Mouse (Mus musculus) gastrocnemius, postnatal 10 days (tissue): ENCODE results near the gene Bnip2. TPM values are rescaled to one million over a fixed set of nuclear protein-coding genes. Genes with fewer than 3 reads are reported as not detected.

Experiments
- DNase-seq: peaks from one replicate; pipeline ENCODE4 v3.0.0; 2021; ENCODE audit warnings: mixed read lengths
- long read RNA-seq, 2 experiments: library from polyadenylated mRNA; stranded (forward); transcript quantifications; one replicate each; pipeline ENCODE4 v2.0.0; 2021
- total RNA-seq, 2 experiments: library from RNA; stranded (reverse); gene quantifications; 2 replicates each; pipeline ENCODE4 v1.2.3; 2021

The Bnip2 gene
- total RNA-seq, result 10 to 100 TPM; 72.5 to 77.2 TPM
- long read RNA-seq, experiment 1, transcript Bnip2-202 (10 exons, 2,328 nt), result minor isoform, 18 of 123 reads
- long read RNA-seq, experiment 1, transcript Bnip2-201 (11 exons, 2,464 nt), result major isoform, 90 of 123 reads
- long read RNA-seq, experiment 1, partial matches to known transcripts, result 4 of 123 reads
- long read RNA-seq, experiment 1, other reads (novel, unspliced or antisense), result 10 of 123 reads
- long read RNA-seq, experiment 2, transcript Bnip2-201 (11 exons, 2,464 nt), result major isoform, 90 of 112 reads
- long read RNA-seq, experiment 2, transcript Bnip2-202 (10 exons, 2,328 nt), result minor isoform, 12 of 112 reads
- long read RNA-seq, experiment 2, partial matches to known transcripts, result 1 of 112 reads
- long read RNA-seq, experiment 2, other reads (novel, unspliced or antisense), result 9 of 112 reads

DNA sequence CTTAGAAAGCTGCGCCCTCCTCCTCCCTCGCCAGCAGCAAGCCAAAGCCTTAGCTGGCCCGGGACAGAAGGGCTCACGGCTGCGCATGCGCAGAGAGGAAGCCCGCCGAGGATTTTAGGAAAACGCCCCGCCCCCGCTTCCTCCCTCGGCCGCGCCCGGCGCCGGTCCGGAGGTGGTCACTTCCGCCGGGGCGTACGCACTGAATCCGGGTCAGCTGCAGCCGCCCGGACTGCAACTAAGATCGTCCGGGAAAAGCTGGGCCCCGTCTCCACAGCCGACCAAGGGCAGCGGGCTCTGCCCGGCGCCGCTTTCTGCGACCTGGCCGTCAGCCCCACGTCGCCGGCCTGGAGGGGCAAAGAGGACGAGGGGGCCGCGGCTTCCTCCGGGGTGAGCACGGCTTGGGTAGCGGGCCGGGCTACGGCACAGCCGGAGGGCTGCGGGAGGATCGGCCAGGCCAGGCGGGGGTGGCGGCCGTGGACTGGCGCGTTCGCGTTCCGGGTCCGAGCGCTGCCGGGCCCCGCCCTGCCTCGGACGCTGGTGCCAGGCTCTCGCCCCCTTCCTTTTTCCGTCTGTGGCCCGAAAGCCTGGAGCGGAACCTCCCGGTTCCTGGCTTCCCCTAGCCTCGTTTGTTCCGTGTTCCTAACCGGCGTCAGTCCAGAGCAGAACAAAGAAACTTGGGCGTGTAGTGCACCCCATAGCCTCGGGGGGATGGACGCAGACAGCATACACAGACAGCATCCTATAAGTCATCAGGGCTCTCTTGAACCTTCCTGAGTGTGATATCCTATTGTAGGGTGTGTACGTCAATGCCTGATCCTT lies at the start of gene Bnip2:
Bnip2 (plus strand) TSS at position 164 of the 819 bp plus-strand sequence.
- DNase-seq, result peak; percentile 99

DNA sequence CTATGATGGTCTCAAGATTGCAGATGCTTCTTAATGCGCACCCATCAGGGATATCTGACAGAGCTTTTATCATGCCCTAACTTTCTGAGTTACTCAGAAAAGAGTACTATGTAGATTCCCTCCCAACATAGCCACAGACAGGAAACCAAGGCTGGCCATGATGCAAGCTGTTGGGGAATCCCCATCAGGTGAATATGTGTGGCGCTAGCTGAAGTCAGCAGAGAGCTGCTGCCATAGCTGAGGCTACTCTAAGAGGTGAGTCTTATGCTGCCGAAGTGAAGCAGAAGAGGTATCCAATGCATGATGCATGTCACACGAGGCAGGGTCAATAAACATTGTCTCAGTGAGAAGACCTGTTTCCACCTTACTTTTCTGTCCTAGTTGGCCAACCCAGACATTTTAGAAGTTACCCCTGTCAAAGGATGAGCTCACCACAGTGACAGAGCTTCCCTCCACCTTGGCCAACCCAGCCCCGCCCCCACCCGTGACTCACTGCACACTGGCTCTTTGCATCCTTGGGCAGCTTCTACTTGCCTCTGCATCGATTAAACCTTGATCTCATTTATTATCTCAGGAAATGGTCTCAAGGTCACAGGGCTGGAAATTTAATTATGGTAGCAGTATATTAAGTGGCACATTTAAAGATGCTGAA lies 48.3 kb upstream of the Bnip2 start:
- DNase-seq, result no peak

DNA sequence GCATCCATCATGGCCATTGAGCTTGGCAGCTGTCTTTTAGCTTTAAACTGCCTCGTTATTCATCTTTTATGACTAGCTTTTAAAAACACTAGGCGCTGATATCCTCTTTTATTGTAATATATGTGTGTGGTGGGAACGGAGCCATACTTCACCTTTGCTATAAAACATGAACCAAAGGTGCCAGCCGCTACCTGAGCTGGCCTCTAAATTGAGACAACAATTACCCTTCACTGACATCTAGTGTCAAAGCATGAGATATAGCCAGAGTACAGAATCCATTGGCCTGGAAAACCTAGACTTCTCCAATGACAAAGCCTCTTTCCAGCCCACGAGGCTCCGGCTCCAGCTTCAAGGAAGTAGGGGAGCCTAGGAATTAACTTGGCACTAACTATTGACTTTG lies 47.7 kb upstream of the Bnip2 start:
- no peak for DNase-seq

DNA sequence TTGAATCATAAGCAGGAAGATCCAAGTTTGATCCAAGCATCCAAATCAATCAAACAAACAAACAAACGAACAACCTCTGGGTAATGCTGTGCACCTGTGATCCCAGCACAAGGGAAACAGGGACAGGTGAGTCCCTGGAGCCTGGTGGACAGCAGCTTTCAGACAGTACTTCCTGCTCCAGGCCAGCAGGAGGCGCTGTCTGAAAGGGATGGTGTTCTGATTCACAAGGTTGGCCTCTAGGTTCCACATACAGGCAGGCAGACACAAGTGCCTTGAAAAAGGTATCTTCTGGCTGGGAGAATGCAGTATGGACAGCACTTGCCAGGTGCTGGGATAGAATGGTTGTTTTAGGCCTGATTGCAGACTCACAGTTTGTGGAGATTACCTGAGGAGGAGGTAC lies 40.3 kb upstream of the Bnip2 start:
- DNase-seq, result peak; percentile 55

DNA sequence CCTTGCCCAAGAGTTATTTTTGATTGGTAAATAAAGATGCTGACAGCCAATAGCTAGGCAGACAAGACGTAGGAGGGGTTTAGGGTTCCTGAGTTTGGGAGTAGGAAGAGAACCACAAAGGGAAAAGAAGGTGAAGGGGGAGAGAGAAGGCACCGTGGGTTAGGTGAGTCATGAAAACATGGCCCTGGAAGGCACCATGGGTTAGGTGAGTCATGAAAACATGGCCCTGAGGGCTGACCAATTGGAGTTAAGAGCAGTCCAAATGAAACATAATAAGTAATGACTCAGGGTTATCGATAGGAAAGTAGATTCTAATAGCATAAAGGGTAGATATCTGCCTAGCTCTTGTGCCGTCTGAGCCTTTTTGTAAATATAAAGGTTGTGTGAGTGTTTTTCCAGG lies 39.6 kb upstream of the Bnip2 start:
- no peak for DNase-seq

DNA sequence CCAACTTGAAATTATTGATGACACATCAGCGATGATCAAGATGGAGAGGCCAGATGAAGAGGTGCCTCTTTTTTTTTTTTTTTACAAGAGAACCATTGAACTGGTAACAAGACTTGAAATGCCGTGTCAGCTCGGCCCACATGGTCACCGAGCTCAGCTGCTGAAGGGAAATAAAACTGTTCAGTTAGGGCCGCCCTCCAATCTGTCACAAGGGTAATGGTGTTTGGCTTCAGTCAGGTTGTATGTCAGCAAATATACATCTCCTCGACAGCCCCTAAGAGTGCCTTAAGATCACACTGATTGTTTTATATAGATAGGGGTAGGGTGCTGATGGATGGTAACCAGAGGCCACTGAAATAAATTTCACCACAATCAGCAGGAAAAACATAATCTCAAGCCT lies 28.3 kb upstream of the Bnip2 start:
- DNase-seq, result no peak

DNA sequence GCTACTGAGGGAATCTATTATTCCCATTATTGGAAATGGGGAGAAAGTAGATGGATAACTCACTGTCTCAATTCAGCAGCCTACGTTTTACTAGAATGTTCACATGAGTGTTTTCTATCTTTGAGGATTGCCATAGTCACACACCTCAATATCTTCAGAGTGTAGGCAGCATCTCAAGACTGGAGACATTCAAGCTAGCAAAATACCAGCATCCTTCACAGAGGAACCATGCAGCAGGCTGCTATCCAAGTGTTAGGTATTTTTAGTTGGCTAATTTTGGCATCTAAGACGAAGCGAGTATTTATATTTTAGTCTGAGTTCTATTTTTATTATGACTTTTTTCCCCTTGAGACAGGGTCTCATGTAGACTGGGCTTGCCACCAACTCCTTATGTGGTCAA lies 24.9 kb upstream of the Bnip2 start:
- no peak for DNase-seq

DNA sequence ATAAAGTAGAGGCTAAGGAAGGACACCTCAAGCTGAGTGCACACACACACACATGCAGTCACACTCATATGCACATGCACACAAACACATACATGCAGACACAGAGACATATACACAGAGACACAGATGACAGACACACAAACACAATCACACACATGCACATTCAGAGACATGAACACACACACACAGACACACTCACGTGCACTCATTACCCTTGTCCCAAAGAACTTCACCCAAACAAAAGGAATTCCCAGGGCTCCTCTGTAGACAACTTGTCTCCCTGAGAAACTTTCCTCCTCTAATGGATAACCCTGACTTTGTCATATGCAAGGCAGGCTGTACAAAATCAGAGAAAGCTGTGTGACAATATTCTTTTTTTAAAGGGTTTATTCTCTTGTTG lies 3.7 kb upstream of the Bnip2 start:
- DNase-seq, result no peak

DNA sequence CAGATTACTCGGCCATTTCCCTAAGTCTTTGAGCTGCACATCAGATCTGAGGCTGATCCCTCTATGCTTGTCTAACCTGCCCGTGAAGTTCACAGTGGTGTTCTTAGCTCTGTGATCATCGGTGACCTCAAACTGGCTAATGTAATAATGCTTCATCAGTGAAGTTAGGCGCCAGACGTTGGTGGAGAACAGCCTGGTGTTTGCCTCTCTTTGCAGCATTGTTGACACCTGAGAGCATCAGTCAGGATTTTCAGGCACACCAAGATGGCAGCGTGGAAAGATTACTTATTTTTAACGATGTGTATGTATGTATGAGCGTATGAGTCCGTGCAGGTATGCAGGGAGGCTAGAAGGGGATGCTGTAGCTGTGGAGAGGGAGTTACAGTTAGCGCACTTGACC lies 3.2 kb upstream of the Bnip2 start:
- no peak for DNase-seq

DNA sequence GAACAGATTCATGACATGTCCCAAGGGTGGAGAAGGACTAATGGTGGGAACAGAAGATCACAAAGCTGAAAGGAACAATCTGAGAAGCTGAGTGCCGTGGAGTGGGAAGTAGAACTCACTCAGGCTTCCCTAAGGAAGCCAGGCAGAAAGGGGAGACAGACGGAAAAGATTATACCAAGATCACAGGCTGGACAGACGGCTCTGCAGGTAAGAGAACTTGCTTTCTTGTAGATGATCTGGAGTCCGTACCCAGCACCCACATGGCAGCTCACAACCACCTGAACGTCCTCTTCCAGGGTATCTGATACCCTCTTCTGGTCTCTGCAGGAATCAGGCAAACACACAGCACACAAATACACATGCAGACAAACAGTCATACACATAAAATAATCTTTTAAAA lies 2.7 kb upstream of the Bnip2 start:
- DNase-seq, result no peak

DNA sequence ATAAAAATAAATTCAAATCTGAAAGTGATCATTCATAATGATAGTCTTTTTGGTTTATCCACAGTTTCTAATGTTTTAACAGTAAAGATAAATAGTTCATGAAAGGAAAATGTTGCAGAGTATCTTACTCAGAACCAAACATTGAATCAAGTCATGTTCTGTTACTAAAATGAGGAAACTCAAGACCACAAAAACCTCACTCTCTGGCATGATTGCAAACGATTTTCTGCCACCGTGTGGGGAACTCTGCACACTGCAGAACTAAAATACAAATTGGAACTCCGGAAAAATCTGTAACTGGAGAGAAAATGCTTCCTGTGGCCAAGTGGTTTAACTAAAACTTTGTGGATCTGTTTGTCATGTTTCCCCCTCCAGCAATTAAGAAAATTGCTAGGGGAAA lies 1.7 kb upstream of the Bnip2 start:
- DNase-seq, result peak; percentile 53

DNA sequence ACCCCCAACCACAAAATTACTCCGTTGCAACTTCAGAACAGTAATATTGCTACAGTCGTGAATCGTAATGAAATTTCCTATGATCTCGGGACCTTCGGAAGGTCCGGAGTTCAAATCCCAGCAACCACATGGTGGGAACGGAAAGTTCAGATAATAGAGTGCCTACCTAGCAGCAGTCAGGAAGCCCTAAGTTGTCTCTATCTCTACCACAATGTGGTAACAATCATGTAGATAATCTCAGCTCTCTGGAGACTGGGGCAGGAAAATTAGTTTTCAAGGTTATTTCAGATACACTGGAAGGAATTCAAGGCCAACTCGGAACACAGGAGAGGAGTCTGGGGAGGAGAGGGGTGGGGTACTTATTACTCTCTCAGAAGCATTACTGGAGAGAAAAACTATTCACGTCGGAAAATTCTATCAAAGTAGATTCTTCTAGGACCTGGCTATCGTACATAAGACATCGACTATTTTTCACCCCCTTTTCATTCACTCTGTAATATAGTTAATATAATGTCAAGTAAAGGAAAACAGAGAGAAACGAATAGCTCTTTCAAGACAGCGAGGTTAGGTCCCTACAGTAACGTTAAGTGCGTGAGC lies 462 bp upstream of the Bnip2 start:
- no peak for DNase-seq

DNA sequence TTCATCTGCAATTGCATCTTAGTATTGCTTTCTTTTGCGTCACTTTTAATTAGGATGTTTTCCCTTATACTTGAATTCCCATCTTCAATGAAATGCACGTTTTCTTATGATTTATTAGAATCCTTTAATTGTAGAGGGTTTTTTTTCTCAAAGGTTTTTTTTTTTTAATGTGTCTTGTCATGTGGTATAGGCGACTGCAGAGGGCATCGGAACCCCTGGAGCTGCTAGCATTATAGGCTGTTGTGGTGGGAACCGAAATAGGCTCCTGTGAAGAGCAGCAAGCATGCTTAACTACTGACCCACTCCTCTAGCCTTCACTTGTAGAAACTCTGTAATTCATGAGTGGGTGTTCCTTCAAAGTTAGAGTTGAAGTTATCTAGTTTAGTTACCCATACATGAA lies 1.1 kb downstream of the Bnip2 start:
- no peak for DNase-seq

DNA sequence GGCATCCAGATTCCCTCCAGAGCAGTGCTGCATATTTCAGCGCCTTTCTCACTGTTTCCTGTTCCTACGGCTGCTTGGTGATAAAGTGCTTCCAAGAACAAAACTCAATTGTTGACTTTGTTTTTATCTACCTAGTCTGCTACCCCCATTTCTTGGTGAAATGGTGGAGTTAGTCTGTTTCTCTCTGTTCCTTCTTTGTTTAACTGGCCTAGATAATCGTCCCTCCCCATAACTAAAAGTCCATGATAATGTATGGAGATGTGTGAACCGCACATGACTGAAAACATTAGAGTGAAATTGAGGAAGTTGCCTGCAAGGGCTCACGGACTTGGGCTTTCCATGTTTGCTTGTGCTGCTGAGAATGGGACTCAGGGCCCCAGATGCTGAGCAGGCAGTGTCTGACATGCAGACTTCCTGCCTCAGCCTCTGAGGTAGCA lies 3.6 kb downstream of the Bnip2 start:
- no peak for DNase-seq

DNA sequence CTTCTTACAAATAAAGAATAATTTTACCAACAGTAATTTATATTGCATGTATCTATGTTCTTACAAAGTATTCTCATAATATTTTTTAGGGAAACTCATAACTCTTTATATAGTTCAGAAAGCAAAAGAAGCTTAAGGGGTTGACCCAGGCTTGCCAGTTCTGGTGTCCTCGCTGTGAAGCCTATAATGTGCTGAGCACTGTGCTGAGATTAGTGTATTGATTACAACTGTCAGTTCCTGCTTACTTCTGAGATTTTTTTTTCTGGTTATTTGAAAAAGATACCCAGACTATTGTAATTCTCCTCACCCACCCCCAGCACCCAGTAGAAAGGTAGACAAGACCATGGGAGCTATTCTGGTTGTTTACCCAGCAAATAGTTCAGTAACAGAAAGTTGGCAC lies 4.2 kb downstream of the Bnip2 start:
- no peak for DNase-seq

DNA sequence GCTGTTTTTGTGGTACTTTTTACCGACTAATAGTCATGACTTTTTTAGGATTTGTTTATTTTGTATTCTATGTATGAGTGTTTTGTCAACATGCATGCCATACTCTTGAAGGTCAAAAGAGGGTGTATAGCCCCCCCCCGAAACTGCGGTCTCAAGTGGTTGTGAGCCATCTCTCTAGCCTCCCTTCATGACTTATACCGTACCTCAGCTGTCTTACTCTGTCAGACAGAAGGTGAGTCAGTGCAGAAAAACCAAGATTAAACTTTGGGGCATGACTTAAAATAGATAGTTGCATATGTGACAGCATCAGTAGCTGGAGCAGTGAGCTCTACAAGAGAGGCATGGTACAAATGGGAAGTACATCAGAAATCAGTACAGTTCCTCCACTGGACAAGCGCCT lies 5.3 kb downstream of the Bnip2 start:
- no peak for DNase-seq

DNA sequence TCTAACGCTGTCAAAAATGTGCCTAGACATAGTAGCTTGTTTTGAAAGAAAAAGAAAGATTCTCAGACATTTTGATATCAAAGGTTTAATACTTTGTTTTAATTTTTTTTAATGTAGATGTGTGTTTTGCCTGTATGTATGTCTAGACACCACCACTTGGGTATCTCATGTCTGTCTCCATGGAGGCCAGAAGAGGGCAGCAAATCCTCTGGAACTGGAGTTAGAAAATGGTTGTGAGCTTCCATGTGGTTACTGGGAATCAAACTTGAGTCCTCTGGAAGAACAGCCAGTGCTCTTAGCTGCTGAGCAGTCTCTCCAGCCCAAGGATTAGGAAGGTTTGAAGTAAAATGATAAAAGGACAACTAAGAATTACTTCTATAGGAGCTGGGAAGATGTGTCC lies 10.1 kb downstream of the Bnip2 start:
- no peak for DNase-seq

DNA sequence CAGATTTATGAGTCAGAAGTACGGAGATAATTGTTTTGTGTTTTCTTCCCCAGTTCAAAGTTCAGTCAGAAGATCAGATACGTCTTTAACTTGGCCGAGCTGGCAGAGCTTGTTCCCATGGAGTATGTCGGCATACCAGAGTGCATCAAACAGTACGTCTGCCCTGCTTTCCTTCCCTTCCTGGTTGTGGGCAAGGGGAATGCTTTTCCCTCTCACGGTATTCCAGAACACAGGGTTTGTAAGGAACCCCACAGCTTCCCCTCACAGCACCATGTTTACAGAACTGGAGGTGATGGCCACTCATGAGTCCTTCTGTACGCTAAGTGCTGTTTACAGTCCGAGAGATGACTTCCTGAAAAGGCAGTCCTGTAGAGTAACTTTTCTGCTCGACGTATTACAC lies 14.2 kb downstream of the Bnip2 start:
- DNase-seq, result no peak

DNA sequence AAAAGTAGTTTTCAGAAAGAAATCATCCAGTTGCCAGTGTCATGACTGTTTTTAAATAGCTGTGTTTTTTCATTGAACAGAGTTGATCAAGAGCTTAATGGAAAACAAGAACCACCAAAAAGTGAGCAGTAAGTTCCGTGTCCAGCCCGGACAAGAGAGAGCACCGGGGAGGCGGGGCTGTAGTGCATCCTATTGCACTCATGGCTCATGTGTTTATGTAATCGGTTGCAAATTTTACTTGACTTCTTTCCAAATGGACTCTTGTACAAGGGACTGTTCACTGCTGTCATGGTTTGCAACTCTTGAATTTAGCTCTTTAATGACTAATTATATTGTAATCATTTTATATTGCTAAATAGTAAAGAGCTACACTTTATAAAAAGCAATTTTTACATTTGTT lies 17.7 kb downstream of the Bnip2 start:
- no peak for DNase-seq

DNA sequence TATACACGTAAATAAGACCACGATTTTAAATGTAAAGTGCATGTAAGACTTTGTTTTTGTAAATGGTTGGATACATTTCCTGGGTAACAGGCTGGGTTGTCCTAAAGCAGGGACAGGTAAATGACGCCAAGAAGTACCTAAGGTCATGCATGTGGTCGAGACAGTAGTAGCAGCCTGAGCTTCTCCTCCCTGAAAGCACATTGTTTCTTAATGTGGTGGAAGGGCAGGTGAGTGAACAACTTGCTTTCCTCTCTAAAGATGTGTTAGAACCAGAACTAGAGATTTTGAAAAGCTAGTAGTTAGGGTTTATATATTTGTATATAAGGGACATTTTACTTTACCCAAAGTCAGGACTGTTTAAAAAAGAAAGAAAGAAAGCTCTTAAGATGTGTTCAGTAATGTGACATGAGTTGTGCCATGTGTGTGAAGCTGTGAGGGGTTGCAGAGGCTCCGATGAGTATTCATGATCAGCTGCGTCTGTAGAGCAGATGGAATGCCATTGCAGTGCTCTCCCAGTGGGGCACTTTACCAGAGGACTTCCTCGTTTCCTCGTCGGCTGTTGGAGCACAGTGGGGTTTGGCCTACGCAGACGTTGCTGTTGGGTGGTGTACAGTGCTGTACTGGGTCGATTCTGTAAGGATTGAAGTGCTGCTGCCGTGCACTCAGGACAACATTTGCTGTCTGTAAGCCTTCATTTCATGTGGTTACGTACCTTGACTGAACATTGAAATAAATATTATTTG lies 18.4 kb downstream of the Bnip2 start:
- DNase-seq, result no peak

DNA sequence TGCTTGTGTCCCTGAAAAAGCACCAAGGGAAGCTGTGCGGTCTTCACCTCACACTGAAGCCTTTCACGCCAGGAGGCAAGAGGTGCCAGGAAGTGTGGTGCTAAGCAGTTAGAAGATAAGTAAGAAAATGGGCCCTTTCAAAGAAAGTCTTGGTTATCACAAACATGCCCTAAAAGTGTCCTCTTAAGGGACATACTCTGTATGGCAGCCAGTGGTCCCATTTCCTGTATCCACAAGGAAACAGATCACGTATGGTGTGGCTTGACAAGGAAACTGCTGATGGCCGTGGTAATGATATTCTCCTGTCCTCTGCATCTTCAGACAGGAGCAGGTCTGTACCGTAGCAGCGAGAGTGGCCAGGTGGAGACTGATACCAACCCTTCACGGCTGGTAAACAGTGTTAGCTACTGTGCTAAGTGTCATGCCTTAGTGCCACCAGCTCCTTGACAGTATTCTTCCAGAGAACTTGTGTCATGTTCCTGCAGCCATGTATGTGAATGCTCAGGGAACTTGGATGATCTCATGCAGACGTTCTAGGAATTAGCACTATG lies 20.6 kb downstream of the Bnip2 start:
- no peak for DNase-seq
